Mouse (Mus musculus): Measurements from ENCODE around the gene Ecpas.

Ecpas gene

GRCm38 (mm10) chr4:58911069-58911830, 1.3 kb downstream of the Ecpas start:
- peak; percentile 71 for DNase-seq (ENCODE audit: low spot score)

GRCm38 (mm10) chr4:58910175-58911068, 2.1 kb downstream of the Ecpas start:
- peak; percentile 6 for DNase-seq (ENCODE audit: low spot score)

- no peak for DNase-seq (ENCODE audit: low spot score)
Measured at GRCm38 (mm10) chr4:58907453-58907852, 5.1 kb downstream of the Ecpas start.

GRCm38 (mm10) chr4:58898318-58898717, 14.2 kb downstream of the Ecpas start:
- no peak for DNase-seq (ENCODE audit: low spot score)

GRCm38 (mm10) chr4:58897436-58897835, 15.1 kb downstream of the Ecpas start:
- DNase-seq (ENCODE audit: low spot score) = no peak

- DNase-seq (ENCODE audit: low spot score) = no peak
Measured at GRCm38 (mm10) chr4:58894399-58894798, 18.1 kb downstream of the Ecpas start.

- DNase-seq (ENCODE audit: low spot score) = no peak
Measured at GRCm38 (mm10) chr4:58890035-58890782, 22.3 kb downstream of the Ecpas start.

GRCm38 (mm10) chr4:58888568-58888967, 24.0 kb downstream of the Ecpas start:
- no peak for DNase-seq (ENCODE audit: low spot score)

GRCm38 (mm10) chr4:58887626-58888025, 24.9 kb downstream of the Ecpas start:
- no peak for DNase-seq (ENCODE audit: low spot score)

GRCm38 (mm10) chr4:58886778-58887177, 25.8 kb downstream of the Ecpas start:
- no peak for DNase-seq (ENCODE audit: low spot score)

GRCm38 (mm10) chr4:58885341-58885740, 27.2 kb downstream of the Ecpas start:
- no peak for DNase-seq (ENCODE audit: low spot score)

GRCm38 (mm10) chr4:58883841-58884240, 28.7 kb downstream of the Ecpas start:
- no peak for DNase-seq (ENCODE audit: low spot score)

- no peak for DNase-seq (ENCODE audit: low spot score)
Measured at GRCm38 (mm10) chr4:58874373-58874772, 38.2 kb downstream of the Ecpas start.

- DNase-seq (ENCODE audit: low spot score) = no peak
Measured at GRCm38 (mm10) chr4:58867242-58867641, 45.3 kb downstream of the Ecpas start.

- no peak for DNase-seq (ENCODE audit: low spot score)
Measured at GRCm38 (mm10) chr4:58832908-58833307, 79.6 kb downstream of the Ecpas start.

GRCm38 (mm10) chr4:58825921-58826320, 86.6 kb downstream of the Ecpas start:
- no peak for DNase-seq (ENCODE audit: low spot score)

GRCm38 (mm10) chr4:58787616-58788015, 124.9 kb downstream of the Ecpas start, which contains the start of gene Olfr267:
Gene Olfr267 (minus strand): TSS chr4:58787716.
- no peak for DNase-seq (ENCODE audit: low spot score)

GRCm38 (mm10) chr4:58786659-58787058, 125.9 kb downstream of the Ecpas start:
- no peak for DNase-seq (ENCODE audit: low spot score)

GRCm38 (mm10) chr4:58763417-58763816, 149.1 kb downstream of the Ecpas start:
- DNase-seq (ENCODE audit: low spot score) = no peak

- peak; percentile 69 for DNase-seq (ENCODE audit: low spot score)
Measured at GRCm38 (mm10) chr4:58749510-58749909, 163.0 kb downstream of the Ecpas start.

- DNase-seq (ENCODE audit: low spot score) = peak; percentile 50
Measured at GRCm38 (mm10) chr4:58749101-58749500, 163.4 kb downstream of the Ecpas start.

All from embryo, embryonic 10.5 days (tissue).